Mouse (Mus musculus) hindbrain, embryonic 15.5 days (tissue): ENCODE results near the gene Klhdc8b. TPM values are rescaled to one million over a fixed set of nuclear protein-coding genes. Genes with fewer than 3 reads are reported as not detected.

Experiments
- ATAC-seq: fragments of 200-750 bp; cut with Nextera tagmentation; 2 replicates; pipeline ENCODE4 v1.8.0; 2017; ENCODE audit warnings: low read depth, moderate number of reproducible peaks, moderate TSS enrichment; ENCODE audit not compliant: low FRiP score
- H3K27ac ChIP-seq: fragments of 300-500 bp; sonication (generic); replicated peaks from 2 replicates; pipeline ENCODE4 v1.5.1; 2015; ENCODE audit warnings: mild to moderate bottlenecking, inconsistent platforms
- H3K27me3 ChIP-seq: fragments of 300-500 bp; sonication (generic); 2 replicates; pipeline ENCODE4 v1.6.1; 2015; ENCODE audit warnings: control low read depth, inconsistent platforms
- H3K36me3 ChIP-seq: fragments of 300-500 bp; sonication (generic); 2 replicates; pipeline ENCODE4 v1.6.1; 2015; ENCODE audit warnings: control low read depth, inconsistent platforms
- H3K4me1 ChIP-seq: fragments of 300-500 bp; sonication (generic); replicated peaks from 2 replicates; pipeline ENCODE4 v1.6.1; 2015; ENCODE audit warnings: control low read depth, inconsistent platforms
- H3K4me2 ChIP-seq: fragments of 300-500 bp; sonication (generic); 2 replicates; pipeline ENCODE4 v1.6.1; 2015; ENCODE audit warnings: moderate library complexity, mild to moderate bottlenecking, inconsistent platforms
- H3K4me3 ChIP-seq: fragments of 300-500 bp; sonication (generic); 2 replicates; pipeline ENCODE4 v1.5.1; 2015; ENCODE audit warnings: mild to moderate bottlenecking, inconsistent platforms
- H3K9ac ChIP-seq: fragments of 300-500 bp; sonication (generic); 2 replicates; pipeline ENCODE4 v1.6.1; 2015; ENCODE audit warnings: inconsistent platforms
- H3K9me3 ChIP-seq: fragments of 300-500 bp; sonication (generic); 2 replicates; pipeline ENCODE4 v1.6.1; 2016; ENCODE audit warnings: control low read depth, inconsistent platforms
- WGBS: fragments of 180-500 bp; shearing (Covaris S2); methylation state at CpG from one replicate; pipeline ENCODE4 v1.1.7; 2015; 5-methylcytosine and 5-hydroxymethylcytosine counted together
- polyA plus RNA-seq: library from polyadenylated mRNA; unstranded; fragments of >200 nt; fragmentation: Nextera tagmentation; extraction: Ambion mirVana; gene quantifications from 2 replicates; pipeline ENCODE4 v1.2.1, GENCODE M21; 2015

The Klhdc8b gene
- polyA plus RNA-seq, 1 experiment from 2014 or later: 67.5 TPM

GRCm38 (mm10) chr9:108479721-108480351 lies 18.5 kb upstream of the Klhdc8b start, which contains the start of gene Lamb2:
Gene Lamb2 (plus strand): TSS chr9:108479736.
- Histone ChIP-seq H3K36me3 (no peaks in the 10 kb centered on the region), H3K9me3 (no peaks in the 10 kb centered on the region), H3K27me3 (no peaks in the 10 kb centered on the region), H3K27ac (peak within 1 kb of the TSS; percentile 61), H3K9ac (peak within 1 kb of the TSS; percentile 32; the same call in 1 of the 2 replicates), H3K4me3 (peak within 1 kb of the TSS; percentile 37), H3K4me1 (peaks cover 19% of the 10 kb centered on the region), H3K4me2 (peak within 1 kb of the TSS; percentile 57)
- peak; percentile 49; the same call in 1 of the 2 replicates for ATAC-seq
- 12% methylated on average over 10 of the region's 10 CpGs for WGBS

GRCm38 (mm10) chr9:108479241-108479640 lies 17.9 kb upstream of the Klhdc8b start:
- H3K27ac ChIP-seq: peak overlapping the region; percentile 61; the same call in 1 of the 2 replicates
- H3K9me3 ChIP-seq: no peaks in the 10 kb centered on the region
- H3K9ac ChIP-seq: peak overlapping the region; percentile 14; the same call in 1 of the 2 replicates
- peak overlapping the region; percentile 37 for H3K4me3 ChIP-seq
- no peaks in the 10 kb centered on the region for H3K27me3 ChIP-seq
- no peak for ATAC-seq
- no peaks in the 10 kb centered on the region for H3K36me3 ChIP-seq
- peaks cover 19% of the 10 kb centered on the region for H3K4me1 ChIP-seq
- 29% methylated on average over 11 of the region's 11 CpGs for WGBS
- peak overlapping the region; percentile 57 for H3K4me2 ChIP-seq

GRCm38 (mm10) chr9:108478638-108479156 lies 17.3 kb upstream of the Klhdc8b start:
- H3K4me3 ChIP-seq: peak overlapping the region; percentile 37
- ATAC-seq: 0 out of 2 replicates have a peak, but pooled peaks have one; percentile 38
- peak overlapping the region; percentile 61 for H3K27ac ChIP-seq
- peaks cover 19% of the 10 kb centered on the region for H3K4me1 ChIP-seq
- peak overlapping the region; percentile 57 for H3K4me2 ChIP-seq
- H3K36me3 ChIP-seq: no peaks in the 10 kb centered on the region
- peak overlapping the region; percentile 14; the same call in 1 of the 2 replicates for H3K9ac ChIP-seq
- under 1% methylated on average over 20 of the region's 20 CpGs for WGBS
- H3K9me3 ChIP-seq: no peaks in the 10 kb centered on the region
- no peaks in the 10 kb centered on the region for H3K27me3 ChIP-seq

DNA sequence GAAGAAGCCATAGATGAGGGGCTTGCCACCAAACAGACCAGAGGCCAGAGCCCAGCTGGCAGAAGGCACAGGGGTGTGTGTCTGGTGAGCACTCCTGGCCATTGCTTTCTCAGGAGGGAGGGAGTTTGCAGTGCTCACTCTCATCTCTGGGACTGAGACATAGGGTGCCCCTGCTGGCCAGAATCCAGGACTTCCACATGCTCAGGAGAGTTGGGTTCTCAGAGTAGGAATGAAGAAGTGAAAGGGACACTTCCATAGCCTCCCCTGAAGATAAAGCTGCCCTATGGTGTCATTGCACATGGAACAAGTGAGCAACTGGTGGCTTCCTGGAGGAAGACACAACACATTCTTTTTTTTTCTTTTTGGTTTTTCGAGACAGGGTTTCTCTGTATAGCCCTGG lies 13.1 kb upstream of the Klhdc8b start:
- Histone ChIP-seq H3K4me2 (no peak overlapping the region), H3K36me3 (no peaks in the 10 kb centered on the region), H3K9me3 (no peaks in the 10 kb centered on the region), H3K4me3 (no peak overlapping the region), H3K27ac (no peak overlapping the region), H3K9ac (no peak overlapping the region), H3K27me3 (no peaks in the 10 kb centered on the region), H3K4me1 (peaks cover 11% of the 10 kb centered on the region)
- 73% methylated on average over 1 of the region's 1 CpGs for WGBS
- ATAC-seq: no peak

GRCm38 (mm10) chr9:108469845-108470244 lies 8.5 kb upstream of the Klhdc8b start:
- H3K27me3 ChIP-seq: no peaks in the 10 kb centered on the region
- H3K9me3 ChIP-seq: no peaks in the 10 kb centered on the region
- no peaks in the 10 kb centered on the region for H3K4me1 ChIP-seq
- H3K36me3 ChIP-seq: peaks cover 23% of the 10 kb centered on the region
- ATAC-seq: no peak
- no peak overlapping the region for H3K27ac ChIP-seq
- H3K9ac ChIP-seq: no peak overlapping the region
- no peak overlapping the region for H3K4me3 ChIP-seq
- H3K4me2 ChIP-seq: no peak overlapping the region
- WGBS: 83% methylated on average over 4 of the region's 4 CpGs

DNA sequence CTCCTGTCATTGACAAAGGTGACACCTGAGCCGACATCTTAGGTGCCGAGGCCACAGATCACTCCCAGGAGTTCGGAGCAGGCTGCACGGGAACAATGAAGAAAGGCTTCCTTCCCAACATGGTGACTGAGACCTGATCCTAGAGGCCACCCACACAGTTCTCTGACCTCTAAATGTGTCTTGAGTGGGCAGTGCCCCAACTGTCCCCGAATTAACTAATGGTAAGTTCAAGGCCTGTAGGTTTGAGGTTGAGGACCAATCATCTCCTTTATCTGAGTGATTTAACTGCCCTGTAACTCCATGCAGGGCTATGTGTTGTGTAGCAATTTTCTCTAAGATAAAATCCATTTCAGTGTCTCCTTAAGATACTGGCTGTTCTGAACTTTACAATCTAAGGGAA lies 8.0 kb upstream of the Klhdc8b start:
- Histone ChIP-seq H3K27me3 (no peaks in the 10 kb centered on the region), H3K36me3 (peaks cover 23% of the 10 kb centered on the region), H3K4me3 (no peak overlapping the region), H3K4me1 (no peaks in the 10 kb centered on the region), H3K9ac (no peak overlapping the region), H3K9me3 (no peaks in the 10 kb centered on the region), H3K4me2 (no peak overlapping the region), H3K27ac (no peak overlapping the region)
- 84% methylated on average over 5 of the region's 5 CpGs for WGBS
- no peak for ATAC-seq

DNA sequence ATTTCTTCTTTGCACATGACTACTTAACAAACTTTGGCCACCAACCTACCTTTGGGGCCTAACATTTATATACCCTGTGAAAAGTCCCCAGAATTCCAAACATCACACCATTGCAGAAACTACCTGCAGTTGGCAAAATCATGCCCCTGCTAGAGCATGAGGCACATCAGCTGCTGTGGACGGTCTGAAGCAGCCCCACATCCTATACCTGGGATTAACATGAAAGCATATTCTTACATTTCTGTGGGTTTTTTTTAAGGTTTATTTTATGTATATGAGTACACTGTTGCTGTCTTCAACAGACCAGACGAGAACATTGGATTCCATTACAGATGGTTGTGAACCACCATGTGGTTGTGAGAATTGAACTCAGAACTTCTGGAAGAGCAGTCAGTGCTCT lies 4.8 kb upstream of the Klhdc8b start:
- Histone ChIP-seq H3K4me3 (no peak overlapping the region), H3K9me3 (no peaks in the 10 kb centered on the region), H3K4me1 (peaks cover 15% of the 10 kb centered on the region), H3K9ac (no peak overlapping the region), H3K27ac (no peak overlapping the region), H3K27me3 (no peaks in the 10 kb centered on the region), H3K36me3 (peaks cover 36% of the 10 kb centered on the region), H3K4me2 (no peak overlapping the region)
- WGBS: 93% methylated on average over 2 of the region's 2 CpGs
- ATAC-seq: no peak

DNA sequence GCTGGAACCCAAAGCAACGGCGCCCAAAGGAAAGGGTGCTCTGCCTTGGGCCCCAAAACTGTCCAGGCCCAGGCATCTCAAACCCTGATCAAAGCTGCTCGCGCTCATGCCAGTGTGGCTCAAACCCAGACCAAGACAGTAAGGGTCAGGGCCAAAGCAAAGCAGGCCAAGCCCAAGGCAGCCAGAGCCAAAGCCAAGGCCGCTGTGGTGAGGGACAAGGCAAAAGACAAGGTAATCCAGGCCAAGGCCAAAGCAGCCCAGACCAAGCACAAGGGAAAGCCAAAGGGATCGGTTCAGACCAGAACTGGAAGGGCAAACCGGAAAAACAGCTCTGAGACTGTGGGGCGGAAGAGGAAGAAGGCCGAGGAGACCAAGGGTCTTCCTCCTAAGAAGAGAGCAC lies 2.3 kb upstream of the Klhdc8b start:
- H3K4me2 ChIP-seq: no peak overlapping the region
- no peak overlapping the region for H3K27ac ChIP-seq
- H3K36me3 ChIP-seq: peaks cover 36% of the 10 kb centered on the region
- H3K9ac ChIP-seq: no peak overlapping the region
- 96% methylated on average over 9 of the region's 9 CpGs for WGBS
- H3K9me3 ChIP-seq: no peaks in the 10 kb centered on the region
- H3K4me3 ChIP-seq: no peak overlapping the region
- peaks cover 22% of the 10 kb centered on the region for H3K4me1 ChIP-seq
- no peak for ATAC-seq
- H3K27me3 ChIP-seq: no peaks in the 10 kb centered on the region

- WGBS: 89% methylated on average over 10 of the region's 10 CpGs
- H3K9ac ChIP-seq: no peak overlapping the region
- no peak overlapping the region for H3K27ac ChIP-seq
- H3K36me3 ChIP-seq: peaks cover 30% of the 10 kb centered on the region
- H3K9me3 ChIP-seq: no peaks in the 10 kb centered on the region
- ATAC-seq: no peak
- no peaks in the 10 kb centered on the region for H3K27me3 ChIP-seq
- no peak overlapping the region for H3K4me3 ChIP-seq
- H3K4me1 ChIP-seq: peaks cover 22% of the 10 kb centered on the region
- H3K4me2 ChIP-seq: peak overlapping the region; percentile 82; the same call in 1 of the 2 replicates
Observed at GRCm38 (mm10) chr9:108462192-108462591, 811 bp upstream of the Klhdc8b start.

DNA sequence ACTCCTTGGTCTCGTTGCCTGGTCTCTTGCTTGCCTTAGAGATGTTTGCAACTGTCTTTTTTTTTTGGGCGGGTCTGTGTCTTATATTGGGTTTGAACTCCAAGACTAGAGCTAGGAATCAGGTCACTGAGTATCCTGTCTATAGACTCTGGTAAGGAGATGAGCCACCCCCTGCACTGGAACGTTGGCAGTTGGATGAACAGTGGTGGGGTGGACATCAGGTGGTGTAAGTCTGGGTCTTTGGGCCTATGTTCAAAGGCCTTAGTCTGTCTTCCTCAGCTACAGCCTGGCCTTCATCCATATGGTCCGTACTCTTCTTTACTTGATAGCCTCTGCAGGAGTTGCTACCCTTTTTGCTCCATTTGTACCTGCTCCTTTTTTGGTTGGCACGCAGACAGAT lies 294 bp upstream of the Klhdc8b start:
- H3K27me3 ChIP-seq: no peaks in the 10 kb centered on the region
- H3K27ac ChIP-seq: no peak overlapping the region

DNA sequence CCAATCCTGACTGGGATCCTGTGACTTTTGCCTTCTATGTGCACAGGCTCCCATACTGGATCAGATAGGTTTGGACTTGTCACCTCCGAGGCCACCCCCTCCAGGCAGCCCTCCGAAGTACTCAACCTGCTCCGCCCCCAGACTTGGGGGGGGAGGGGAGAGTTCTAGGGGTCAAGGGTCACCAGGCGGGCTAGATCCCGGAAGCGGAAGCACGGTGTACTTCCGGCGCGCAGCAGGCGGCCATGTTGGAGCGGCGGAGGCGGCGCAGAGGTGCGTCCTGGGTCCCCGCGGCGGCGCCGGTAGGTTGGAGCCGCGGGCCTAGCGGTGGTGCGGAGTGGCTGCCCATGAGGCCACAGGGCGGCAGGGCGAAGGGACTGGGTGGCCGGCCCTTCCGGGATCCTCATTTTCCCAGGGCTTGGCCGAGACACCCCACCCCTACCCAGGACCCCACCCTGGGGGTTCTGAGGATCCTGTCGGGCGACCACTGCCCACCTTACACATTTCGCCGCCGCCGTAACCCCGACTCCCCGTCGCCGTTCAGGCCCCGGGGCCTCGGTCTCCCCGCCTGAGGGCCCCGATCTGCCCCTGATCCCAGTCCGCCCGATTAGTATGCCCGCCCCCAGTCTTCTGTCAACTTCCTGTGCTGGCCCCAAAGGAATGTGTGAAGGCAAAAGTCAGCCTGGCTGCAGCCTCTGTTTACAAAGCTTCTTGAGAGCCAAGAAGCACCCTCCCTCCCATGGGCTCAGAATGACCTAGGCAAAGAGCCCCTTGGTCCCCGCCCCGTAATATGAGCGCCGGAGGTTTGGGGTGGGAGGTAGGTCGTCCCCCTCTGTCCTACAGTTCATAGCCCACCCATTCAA lies 832 bp downstream of the Klhdc8b start, which contains the start of gene Ccdc71:
Ccdc71 (plus strand) TSS at position 209 of the 860 bp plus-strand sequence.
- Histone ChIP-seq H3K9me3 (no peaks in the 10 kb centered on the region), H3K9ac (peak within 1 kb of the TSS; percentile 75), H3K4me2 (peak within 1 kb of the TSS; percentile 82), H3K27me3 (no peaks in the 10 kb centered on the region), H3K4me3 (peak within 1 kb of the TSS; percentile 66), H3K4me1 (peaks cover 22% of the 10 kb centered on the region), H3K36me3 (peaks cover 16% of the 10 kb centered on the region), H3K27ac (peak within 1 kb of the TSS; percentile 87)
- WGBS: under 1% methylated on average over 50 of the region's 52 CpGs
- peak; percentile 83 for ATAC-seq

More for the DNA sequence above, 294 bp upstream of the Klhdc8b start:
- Histone ChIP-seq H3K9me3 (no peaks in the 10 kb centered on the region), H3K9ac (peak overlapping the region; percentile 75), H3K36me3 (peaks cover 24% of the 10 kb centered on the region), H3K4me2 (peak overlapping the region; percentile 82), H3K4me1 (peaks cover 22% of the 10 kb centered on the region), H3K4me3 (peak overlapping the region; percentile 66)
- no peak for ATAC-seq
- 91% methylated on average over 5 of the region's 5 CpGs for WGBS

GRCm38 (mm10) chr9:108459939-108460318 lies 1.5 kb downstream of the Klhdc8b start:
- H3K27me3 ChIP-seq: no peaks in the 10 kb centered on the region
- H3K36me3 ChIP-seq: peaks cover 13% of the 10 kb centered on the region
- 97% methylated on average over 1 of the region's 1 CpGs for WGBS
- H3K4me1 ChIP-seq: peaks cover 22% of the 10 kb centered on the region
- H3K27ac ChIP-seq: peak overlapping the region; percentile 87
- no peaks in the 10 kb centered on the region for H3K9me3 ChIP-seq
- no peak overlapping the region for H3K9ac ChIP-seq
- ATAC-seq: no peak; the same call in 1 of the 2 replicates
- H3K4me3 ChIP-seq: peak overlapping the region; percentile 66
- H3K4me2 ChIP-seq: peak overlapping the region; percentile 82
